Mouse (Mus musculus) embryo, embryonic 11.5 days (tissue): ENCODE measurements at regions not wholly inside any gene's neighbourhood (a gene's known extent, or its start where the extent isn't known, plus 50 kb on each side); places are given as distances from the start of the nearest gene placed in this dataset.

Experiments
- DNase-seq: peaks from one replicate; pipeline ENCODE4 v3.0.0-alpha.2; 2012; ENCODE audit warnings: low read depth, low spot score

DNA sequence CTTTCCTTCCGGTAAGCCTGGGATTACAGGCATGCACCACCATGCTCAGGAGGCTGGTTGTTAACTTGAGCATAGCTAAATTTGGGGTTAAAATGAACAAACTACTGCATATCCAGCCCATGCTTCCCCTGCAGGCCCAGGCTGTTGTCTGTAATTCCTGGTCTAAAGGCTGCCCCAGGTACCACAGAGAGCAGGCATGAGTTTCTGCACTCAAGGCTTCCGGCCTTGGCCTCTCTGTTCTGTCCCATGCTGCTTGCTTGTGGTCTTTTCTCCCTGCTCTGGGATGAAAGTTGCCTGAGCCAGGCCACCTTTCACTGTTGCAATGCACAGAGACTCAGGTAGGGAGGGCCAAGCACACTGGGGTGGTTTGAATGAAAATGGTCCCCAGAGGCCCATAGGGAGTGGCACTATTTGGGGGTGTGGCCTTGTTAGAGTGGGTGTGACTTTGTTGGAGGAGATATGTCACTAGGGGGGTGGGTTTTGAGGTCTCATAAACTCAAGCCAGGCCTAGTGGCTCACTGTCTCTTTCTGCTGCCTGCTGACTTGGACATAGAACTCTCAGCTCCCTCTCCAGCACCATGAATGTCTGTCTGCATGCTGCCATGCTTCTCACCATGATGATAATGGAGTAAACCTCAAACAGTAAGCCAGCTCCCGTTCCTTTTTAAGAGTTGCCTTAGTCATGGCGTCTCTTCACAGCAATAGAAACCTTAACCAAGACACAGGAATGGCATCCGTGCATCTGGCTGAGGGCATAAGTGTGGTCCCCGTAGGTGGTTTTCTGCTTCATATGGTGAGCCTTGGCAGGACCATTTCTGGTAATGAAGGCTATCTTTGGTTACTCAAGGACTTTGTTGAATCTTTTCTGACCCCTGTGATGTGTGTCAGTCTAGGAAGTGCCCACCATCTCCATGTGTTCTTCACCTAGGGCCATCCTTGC, 86.7 kb upstream of the Zfp366 start:
- DNase-seq, result no peak

DNA sequence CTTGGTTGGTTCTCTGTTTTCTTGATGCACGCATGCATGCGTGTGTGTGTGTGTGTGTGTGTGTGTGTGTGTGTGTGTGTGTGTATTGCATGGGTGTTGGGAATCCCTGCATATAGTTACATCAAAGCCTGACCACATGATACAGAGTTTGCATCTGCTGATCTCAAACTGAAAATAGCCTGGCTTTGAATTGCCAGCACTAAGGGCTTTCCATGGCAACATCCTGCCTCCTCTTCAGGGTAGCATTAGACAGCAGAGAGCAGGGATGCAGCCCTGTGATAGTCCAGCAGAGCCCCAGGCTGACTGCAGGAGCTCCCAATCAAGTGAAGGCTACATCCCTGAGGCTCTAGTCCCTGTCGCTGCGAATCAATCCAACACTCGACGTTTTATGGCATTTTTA, 87.8 kb upstream of the Zfp366 start:
- DNase-seq, result no peak

DNA sequence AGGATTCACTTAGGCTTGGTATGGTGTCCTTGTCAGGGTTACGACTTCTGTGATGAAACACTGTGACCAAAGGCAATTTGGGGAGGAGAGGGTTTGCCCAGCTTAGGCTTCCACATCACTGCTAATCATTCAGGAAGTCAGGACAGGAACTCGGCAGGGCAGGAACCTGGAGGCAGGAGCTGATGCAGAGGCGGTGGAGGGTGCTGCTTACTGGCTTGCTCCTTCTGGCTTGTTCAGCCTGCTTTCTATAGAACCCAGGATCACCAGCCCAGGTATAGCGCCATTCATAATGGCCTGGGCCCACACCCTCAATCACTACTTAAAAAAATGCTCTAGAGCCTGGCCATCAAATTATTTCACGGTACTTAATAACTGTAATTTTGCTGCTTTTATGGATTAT, 89.6 kb upstream of the Zfp366 start:
- no peak for DNase-seq

DNA sequence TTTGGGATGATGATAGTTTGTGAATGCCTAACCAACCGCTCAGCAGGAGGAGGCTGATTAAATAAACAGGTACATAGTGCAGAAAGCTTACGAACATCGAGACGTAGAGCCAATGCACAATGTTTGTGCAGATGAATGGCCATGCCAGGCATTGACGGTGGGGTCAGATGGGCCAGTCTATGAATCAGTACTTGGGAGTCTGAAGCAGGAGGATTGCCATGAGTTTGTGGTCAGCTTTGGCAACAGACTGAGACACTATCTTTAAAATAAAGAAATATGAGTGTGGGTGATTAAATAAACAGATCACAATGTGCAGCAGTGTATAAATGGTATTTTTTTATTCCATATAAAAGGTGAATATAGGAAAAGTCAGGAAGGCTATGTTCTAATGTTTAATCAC, 90.4 kb upstream of the Zfp366 start:
- DNase-seq, result no peak

DNA sequence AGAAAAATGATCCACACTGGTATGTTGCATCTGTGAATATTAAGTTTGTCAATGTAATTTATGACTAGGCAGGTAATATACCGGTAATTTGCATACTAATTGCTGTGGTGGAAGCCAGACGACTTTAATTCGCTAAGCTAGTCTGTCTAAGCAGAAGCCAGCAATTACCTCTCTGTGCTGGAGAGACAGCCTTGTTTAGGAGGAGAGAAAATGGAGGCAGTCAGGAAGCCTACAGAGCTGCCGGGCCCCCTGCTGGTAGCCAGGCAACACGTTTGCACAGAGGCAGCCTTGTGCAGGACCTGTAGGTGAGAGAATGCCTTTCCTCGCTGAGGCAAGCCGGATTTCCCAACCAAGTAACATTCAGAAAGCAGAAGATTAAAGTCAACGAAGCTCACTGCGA, 91.4 kb upstream of the Zfp366 start:
- DNase-seq, result peak; percentile 57

DNA sequence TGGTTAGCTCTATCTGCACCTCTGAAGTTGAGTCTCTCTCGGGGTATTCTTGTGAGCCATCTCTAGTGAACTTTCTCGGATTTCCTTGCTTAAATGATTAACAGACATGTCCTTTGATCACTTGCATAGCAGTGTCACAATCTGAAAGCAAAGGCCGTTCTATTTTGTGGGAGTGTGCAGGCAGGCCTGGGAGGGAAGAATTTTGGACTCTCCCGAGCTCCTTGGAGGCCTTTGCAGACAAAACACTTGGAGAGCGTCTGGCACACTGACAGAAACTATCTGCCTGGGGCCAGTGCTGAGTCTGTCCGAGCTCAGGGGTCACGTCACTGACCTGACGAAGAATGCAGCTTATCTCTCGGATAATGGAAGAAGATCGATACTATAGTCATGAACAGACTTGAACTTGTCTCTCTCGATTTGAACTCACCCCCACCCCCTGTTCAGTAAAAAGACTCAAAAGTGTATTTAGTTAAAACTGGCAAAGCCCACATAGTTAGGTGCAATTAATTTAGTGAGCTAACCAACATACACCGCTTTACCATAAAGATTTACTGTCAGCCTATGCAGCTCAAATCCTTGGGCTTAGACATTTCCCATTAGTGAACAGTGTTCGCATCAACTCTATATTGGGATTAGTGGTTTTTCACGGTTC, 92.2 kb upstream of the Zfp366 start:
- no peak for DNase-seq

DNA sequence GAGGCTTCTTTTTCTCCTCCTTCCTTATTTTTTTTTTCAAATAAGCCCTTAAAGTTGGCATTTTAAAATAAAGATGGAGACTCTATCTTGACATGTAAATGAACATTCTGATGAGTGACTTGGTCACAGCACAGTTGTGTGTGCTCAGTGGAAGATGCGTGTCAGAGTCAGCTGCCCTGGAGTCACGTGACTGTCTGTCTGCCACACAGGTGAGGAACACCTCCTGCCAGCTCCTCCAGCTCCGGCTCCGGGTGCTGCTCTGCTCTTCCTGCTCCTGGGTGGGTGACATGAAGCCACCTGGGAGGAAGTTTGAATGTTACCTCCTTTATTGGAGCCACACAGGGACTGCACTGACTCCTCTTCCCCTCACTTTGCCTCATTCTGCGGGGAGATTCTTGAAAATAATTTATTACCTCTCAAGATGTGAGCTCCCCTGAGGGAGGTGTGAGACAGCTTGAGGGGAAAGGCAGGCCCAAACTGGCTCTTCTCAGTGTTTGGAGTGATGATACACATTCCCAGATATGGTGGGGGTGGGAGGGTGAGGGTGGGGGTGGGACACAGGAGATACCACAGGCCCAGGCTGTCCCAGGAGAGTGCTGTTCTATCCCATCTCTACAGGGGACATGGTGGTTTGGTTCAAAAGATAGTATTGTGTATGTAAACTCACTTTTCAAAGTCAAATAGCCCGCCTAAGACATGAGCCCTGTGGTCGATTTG, 92.9 kb upstream of the Zfp366 start:
- no peak for DNase-seq

DNA sequence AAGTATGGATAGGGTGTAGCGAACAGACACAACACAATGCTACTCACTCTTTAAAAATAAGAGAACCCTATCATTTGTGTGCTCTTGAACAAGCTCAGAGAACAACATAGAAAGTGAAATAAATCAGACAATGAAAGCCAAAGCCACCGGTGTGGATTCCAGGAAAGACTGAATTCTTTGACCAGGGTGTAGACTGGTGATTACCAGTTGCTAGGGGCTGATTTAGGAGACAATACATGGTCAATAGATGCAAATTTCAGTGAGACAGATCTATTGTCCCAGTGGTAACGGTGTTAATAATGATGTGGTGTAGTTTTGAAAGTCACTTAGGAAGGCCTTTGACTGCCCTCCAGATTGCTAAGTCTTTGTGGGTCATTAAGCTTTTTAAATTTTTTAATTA, 94.3 kb upstream of the Zfp366 start:
- DNase-seq, result no peak

DNA sequence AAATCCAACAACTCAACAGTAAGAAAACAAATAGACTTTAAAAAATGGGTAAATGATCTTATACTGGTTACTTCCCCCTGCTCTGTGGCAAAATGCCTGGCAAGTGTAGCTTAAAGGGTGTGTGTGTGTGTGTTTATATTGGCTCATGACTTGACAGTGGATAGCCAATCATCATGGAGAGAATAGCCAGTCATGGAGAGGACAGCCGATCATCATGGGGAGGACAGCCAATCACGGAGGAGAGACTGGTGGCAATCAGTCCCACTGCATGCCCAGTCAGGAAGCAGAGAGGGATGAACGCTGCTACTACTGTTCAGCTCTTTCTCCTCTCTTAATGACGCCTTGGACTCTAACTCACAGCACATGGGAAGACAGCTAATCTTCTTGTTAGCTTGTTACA, 96.3 kb upstream of the Zfp366 start:
- DNase-seq, result no peak

DNA sequence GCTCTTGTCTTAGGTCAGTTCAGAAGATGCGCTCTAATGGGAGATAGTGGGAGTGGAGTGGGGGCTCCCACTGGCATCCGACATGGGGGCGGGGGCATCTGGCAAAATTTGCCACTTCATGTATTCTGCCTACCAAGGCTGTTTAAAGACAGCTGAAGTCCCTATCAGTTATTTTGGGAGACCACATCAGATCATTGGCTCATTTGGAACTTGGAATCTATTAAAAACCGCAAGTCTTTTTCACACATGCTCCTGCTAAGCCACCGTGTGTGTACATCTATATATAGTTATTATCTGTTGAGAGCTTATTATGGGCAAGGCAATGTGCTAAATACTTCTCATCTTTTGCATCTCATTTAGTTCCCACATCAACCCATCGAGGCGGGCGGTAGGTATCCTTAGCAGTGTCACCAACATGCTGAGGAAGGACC, 95.0 kb upstream of the 1700024P04Rik start:
- DNase-seq, result no peak

DNA sequence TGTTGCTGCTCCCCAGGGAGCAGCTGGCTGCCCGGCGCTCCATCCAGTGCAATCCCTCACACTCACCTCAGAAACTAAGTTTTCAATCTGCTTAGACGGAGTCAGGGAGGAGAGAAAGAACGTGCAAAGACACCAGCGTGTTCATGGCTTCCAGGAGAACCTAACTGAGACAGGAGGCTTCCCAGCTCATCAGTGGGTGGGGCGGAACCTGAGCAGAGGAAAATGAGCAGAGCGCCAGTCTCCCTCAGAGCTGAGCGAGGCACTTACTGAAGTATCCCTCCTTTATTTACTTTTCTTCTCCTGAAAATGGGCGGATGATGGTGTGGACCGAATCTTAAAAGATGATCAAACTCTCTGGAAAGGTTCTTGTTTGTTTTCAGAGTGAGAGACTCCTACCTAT, 94.3 kb upstream of the 1700024P04Rik start:
- DNase-seq, result no peak

DNA sequence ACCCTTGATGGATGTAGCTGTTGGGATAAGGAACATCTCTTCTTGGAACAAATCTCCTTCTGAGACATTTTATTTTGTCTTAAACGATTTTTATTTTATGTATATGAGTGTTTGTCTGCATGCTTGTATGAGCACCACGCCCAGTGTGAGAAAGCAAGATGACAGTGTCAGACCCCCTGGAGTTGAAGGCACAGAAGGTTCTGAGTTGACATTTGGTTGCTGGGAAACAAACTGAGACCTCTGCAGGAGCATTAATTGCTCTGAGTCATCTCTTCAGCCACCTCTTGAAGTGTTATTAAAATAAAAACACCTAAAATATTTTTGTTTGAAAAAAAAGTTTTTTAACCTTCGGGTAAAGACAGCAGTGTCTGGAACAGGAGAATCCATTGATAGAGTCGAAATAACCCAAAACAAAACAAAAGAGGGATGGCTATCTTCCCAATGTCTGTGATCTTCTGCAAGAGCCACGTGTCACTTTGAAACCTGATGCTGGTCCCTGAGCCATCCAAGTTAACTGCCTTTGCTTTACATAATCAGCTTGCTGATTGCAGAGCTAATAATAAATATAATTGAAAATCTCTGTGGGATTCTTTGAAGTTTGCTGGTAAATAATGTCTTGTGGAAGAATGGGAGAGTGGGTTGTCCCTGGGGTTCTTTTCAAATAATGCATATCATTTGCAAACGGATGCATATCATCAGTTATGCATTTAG, 92.8 kb upstream of the 1700024P04Rik start:
- no peak for DNase-seq

DNA sequence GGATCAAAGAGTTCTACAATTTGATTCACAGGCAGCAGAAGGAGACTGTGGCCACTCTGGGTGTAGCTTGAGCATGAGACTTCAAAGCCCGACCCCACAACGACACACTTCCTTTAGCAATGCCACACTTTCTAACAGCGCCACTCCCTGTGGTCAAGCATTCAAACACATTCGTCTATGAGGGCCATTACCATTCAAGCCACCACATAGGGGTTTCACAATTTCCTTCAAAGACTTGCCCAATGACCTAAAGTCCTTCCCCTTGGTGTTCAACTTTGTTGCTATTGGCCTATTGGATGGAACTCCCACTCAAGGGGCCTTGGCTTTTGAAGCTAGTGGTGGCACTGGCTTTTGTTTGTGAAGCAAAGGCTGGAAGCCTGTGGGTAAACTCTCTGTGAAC, 91.1 kb upstream of the 1700024P04Rik start:
- DNase-seq, result no peak

DNA sequence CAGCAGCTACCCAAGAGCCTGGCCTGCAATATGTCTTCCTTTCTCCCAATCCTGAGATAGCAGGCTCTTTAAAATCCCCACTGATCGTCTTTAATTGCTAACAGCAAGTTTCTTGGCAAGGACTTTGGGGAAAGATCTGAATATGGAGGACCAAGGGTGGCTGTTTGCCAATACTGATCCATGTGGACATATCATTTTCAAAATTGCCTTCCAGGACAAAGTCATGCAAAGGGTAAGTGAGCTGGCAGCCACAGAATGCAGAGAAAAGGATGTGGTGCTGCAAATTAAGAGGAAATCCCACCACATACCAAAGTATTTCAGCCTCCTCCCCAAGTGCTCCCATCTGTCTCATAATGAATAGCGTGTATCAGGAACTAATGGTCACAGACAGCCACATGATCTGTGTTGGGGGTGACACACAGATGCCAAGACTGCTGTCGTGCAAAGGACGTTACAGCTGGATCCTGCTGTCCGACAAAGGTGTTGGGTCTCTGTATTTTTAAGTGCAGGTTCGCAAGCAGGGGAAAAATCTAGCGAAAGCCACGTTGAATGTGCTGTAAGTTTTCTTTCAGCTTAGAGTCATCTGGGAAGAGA, 87.6 kb upstream of the 1700024P04Rik start:
- DNase-seq, result no peak

DNA sequence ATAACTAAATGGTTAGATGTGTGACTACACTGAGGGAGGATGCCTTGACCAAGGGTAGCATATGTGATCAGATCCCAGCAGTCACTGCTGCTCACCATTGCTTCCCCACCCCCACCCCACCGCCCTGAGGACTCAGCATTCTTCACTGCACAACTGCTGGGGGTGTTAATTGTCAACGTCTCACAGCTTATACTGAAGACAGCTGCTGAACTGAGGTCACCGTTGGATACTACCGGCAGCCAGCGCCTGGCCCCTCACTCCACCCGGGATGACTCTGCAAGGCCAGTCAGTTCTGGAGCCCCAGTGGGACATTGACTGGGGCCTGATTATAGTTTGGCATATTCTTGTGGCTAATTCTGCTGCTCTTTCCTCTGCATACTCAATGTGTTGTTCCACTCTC, 87.0 kb upstream of the 1700024P04Rik start:
- no peak for DNase-seq

DNA sequence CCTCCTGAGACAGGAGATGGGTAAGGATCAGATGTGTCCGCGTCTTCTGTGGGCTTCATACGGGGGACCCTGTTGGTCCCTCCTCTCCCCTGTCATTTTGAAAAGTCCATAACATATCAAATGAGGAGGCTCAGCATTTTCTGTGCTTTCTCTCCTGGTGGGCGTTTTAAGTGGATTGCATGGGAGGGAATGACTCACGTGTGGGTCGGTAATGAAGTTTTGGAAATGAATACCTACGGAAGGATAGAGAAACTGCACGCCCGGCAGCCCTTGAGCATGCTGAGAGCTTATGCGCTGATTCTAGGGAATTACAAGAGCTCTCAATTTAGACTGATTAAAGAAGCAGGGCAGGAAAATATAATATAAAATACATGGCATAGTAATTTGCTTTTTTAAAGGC, 85.4 kb upstream of the 1700024P04Rik start:
- no peak for DNase-seq

DNA sequence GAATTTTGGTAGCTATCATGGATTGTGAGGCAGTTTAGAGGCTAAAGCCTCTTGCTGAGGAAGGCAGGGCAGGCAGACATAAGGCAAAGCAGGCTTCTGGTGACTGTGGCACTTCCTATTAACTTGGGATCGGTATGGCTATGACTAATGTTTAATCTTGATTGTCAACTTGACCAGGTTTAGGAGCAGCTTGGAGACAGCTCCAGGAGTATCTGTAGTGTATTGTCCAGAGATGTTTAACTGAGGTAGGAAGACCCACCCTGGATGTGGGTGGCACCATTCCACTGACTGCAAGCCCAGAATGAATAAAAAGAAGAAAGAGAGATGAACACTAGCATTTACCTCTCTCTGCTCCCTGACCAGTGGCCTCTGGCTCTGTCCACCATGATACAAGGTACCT, 83.1 kb upstream of the 1700024P04Rik start:
- no peak for DNase-seq

DNA sequence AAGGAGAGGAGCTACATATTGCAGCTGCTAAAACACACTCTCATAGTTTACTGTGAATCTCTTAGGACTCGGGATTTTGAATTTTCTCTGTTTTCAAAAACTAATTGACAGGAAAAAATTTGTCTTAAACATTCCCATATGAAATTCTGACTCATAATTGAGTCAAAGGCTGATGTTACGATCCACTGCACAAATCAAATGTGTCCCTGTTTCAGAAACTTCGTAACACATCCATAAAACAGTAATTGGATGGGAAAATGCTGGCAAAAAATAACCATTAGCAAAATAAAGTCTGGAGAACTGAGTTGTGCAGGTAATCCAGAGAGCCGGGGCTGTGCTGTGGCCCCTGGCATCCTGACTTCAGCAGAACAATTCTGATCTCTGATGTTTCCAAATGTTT, 79.1 kb upstream of the 1700024P04Rik start:
- DNase-seq, result no peak

DNA sequence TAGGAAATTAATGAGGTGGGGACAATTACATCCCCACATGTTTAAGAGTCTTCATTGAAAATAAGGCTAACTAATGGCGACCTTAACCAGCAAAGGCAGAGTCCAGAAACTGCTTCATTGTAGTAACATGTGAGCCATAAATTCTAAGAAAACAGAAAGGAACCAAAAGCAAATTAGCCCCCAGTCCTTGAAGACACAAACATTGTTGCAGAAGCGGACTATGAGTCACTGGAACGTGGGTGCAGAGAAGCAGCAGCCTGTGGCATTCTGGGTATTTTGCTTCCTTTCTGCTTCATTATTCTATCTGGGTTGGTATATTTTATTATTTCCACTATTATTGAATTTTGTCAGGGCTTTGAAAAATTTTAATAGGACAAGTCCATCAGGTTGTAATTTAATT, 78.6 kb upstream of the 1700024P04Rik start:
- no peak for DNase-seq

DNA sequence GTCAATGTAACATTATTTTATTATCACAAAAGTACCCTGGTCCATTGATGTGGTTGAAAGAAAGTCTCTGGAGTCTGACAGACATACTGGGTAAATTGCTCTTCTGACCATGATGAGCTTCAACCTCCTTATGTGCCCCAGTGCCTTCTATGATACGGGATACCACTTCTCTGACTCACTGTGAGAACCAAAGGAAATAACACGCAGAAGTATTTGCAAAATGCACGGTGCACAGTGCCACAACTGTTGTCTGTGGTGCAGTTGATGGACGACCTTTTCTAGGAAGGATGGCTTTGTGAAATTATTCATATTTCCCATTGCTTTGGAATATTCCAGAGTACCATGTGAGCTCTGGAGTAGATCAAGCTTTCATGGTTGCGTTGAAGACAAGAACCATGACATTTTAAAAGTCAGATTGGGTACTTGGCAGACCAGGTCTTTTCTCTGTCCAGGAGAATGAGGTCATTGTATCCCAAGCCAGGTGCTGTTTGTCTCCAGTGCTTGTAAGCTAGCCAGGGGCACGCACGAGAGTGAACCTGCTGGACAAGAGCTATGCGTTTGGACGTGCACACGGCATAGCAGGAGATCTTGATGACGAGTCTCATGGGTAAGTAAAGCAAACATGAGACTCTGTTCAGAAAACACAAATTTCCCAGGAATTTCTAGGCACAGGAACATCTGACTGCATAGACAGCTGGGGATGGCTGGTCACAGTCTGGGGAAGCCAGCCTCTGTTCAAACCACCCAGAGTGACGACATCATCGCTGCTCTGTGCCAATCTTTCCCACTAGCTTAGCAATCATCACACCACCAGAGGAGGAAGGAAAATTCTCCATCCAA, 74.0 kb upstream of the 1700024P04Rik start:
- DNase-seq, result no peak

DNA sequence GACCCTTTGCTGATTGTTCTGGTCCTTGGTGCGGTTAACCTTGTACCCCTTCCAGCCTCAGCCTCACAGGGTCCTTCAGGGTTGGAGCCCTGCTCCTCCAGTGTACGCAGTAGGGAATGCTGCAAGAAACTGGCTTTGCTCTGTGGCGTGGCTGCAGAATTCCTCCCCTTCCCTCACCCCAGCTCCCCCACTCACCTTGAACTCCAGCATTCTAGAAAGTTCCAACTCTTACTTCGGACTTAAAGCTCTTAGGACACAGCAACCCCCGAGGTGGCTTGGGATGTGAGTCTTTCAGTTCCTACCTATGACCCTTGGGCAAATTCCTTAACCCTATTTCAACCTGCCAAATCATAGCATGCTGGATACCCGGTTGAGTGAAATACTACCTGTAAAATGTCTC, 73.3 kb upstream of the 1700024P04Rik start:
- DNase-seq, result no peak
